Mouse (Mus musculus) liver, embryonic 15.5 days (tissue): ENCODE results near the gene Tent5b. TPM values are rescaled to one million over a fixed set of nuclear protein-coding genes. Genes with fewer than 3 reads are reported as not detected.

Source experiments
- ATAC-seq: fragments of 200-750 bp; cut with Nextera tagmentation; 2 replicates; pipeline ENCODE4 v1.8.0; 2017; ENCODE audit warnings: moderate number of reproducible peaks, mild to moderate bottlenecking, moderate library complexity; ENCODE audit not compliant: insufficient read depth
- H3K27ac ChIP-seq: fragments of 300-500 bp; sonication (generic); replicated peaks from 2 replicates; pipeline ENCODE4 v1.5.1; 2015; ENCODE audit warnings: mild to moderate bottlenecking, inconsistent platforms
- H3K27me3 ChIP-seq: fragments of 300-500 bp; sonication (generic); 2 replicates; pipeline ENCODE4 v1.6.1; 2015; ENCODE audit warnings: mild to moderate bottlenecking, inconsistent platforms
- H3K36me3 ChIP-seq: fragments of 300-500 bp; sonication (generic); replicated peaks from 2 replicates; pipeline ENCODE4 v1.6.1; 2015; ENCODE audit warnings: moderate library complexity, mild to moderate bottlenecking, inconsistent platforms
- H3K4me1 ChIP-seq: fragments of 300-500 bp; sonication (generic); replicated peaks from 2 replicates; pipeline ENCODE4 v1.6.1; 2015; ENCODE audit warnings: inconsistent platforms
- H3K4me2 ChIP-seq: fragments of 300-500 bp; sonication (generic); 2 replicates; pipeline ENCODE4 v1.6.1; 2015; ENCODE audit warnings: moderate library complexity, mild to moderate bottlenecking, inconsistent platforms
- H3K4me3 ChIP-seq: fragments of 300-500 bp; sonication (generic); replicated peaks from 2 replicates; pipeline ENCODE4 v1.5.1; 2015; ENCODE audit warnings: mild to moderate bottlenecking, inconsistent platforms
- H3K9ac ChIP-seq: fragments of 300-500 bp; sonication (generic); 2 replicates; pipeline ENCODE4 v1.6.1; 2015; ENCODE audit warnings: moderate library complexity, mild to moderate bottlenecking, inconsistent platforms
- H3K9me3 ChIP-seq: fragments of 300-500 bp; sonication (generic); replicated peaks from 2 replicates; pipeline ENCODE4 v1.6.1; 2016; ENCODE audit warnings: inconsistent platforms
- WGBS: fragments of 180-500 bp; shearing (Covaris S2); methylation state at CpG from one replicate; pipeline ENCODE4 v1.1.7; 2015; ENCODE audit warnings: mixed read lengths; ENCODE audit not compliant: insufficient replicate concordance; 5-methylcytosine and 5-hydroxymethylcytosine counted together
- polyA plus RNA-seq: library from polyadenylated mRNA; unstranded; fragments of >200 nt; fragmentation: Nextera tagmentation; extraction: Ambion mirVana; gene quantifications from 2 replicates; pipeline ENCODE4 v1.2.1, GENCODE M21; 2015

The Tent5b gene
- polyA plus RNA-seq, 1 experiment from 2014 or later, result 0.15 TPM

DNA sequence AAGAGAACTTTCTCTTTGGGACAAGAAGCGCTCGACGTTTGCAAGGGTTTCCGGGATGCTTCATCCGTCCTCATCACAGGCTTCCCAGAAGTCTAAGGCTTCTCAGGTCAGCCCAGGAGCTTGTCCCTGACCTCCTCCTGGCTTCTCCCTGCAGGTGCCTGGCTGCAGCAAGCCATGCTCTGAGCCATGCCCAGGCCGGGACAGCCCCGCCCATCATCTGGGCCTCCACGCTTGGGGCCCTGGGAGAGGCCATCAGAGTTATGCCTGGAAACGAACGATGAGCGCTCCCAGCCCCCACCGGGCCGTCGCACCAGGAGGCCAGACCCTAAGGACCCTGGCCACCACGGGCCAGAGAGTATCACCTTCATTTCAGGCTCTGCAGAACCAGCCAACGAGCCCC is 47.9 kb downstream of the Tent5b start:
- Histone ChIP-seq H3K27ac (no peak overlapping the region), H3K36me3 (peaks cover 32% of the 10 kb centered on the region), H3K27me3 (peaks cover under 1% of the 10 kb centered on the region; the same call in 1 of the 2 replicates), H3K4me1 (0 out of 2 replicates have a peak, but pooled peaks cover 6% of the 10 kb centered on the region), H3K9ac (no peak overlapping the region), H3K4me2 (no peak overlapping the region), H3K4me3 (no peak overlapping the region), H3K9me3 (no peaks in the 10 kb centered on the region)
- WGBS, result 63% methylated on average over 16 of the region's 16 CpGs
- no peak for ATAC-seq

DNA sequence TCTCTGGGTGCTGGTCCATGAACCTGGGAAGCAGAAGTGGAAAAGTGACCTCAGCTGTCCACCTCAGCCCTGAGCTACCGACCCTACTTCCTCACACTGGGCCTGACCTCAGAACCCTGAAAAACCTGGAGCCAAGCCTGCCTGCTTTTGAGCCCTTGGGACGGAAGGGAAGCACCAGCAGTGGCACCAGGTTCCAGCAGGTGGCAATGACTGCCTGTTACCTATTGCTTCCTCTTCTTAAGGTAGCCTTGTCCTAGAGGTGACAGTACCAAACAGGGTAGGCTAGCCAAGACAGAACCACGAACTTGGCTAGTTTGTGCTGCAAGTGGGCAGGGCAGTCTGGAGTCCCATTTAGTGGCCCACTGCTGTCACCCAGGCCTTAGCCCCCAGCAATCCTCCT is 52.8 kb downstream of the Tent5b start:
- ATAC-seq, result no peak
- 68% methylated on average over 3 of the region's 3 CpGs for WGBS
- Histone ChIP-seq H3K9me3 (no peaks in the 10 kb centered on the region), H3K4me2 (no peak overlapping the region), H3K9ac (no peak overlapping the region), H3K27me3 (no peaks in the 10 kb centered on the region), H3K36me3 (peaks cover 81% of the 10 kb centered on the region), H3K4me3 (no peak overlapping the region), H3K4me1 (0 out of 2 replicates have a peak, but pooled peaks cover 5% of the 10 kb centered on the region), H3K27ac (no peak overlapping the region)

DNA sequence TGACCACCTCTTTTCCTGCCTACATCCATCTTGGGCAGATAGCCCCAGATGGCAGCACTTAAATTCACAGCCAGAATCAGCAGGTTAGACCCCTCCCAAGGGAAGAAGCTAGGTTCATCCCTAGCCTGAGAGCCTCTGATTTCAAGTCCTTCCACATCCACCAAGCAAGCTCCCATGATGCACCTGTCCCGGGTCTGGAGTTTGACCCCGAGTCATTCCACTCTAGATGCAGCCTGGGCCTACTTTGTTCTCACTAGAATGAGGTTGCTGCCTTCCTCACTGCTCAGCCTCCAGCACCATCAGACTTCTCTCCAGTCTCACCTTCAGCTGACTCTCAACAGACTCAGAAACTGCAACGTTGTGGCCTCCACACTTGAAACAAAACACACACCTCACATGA is 56.1 kb downstream of the Tent5b start:
- no peak for ATAC-seq
- no peaks in the 10 kb centered on the region for H3K4me1 ChIP-seq
- H3K4me3 ChIP-seq, result no peak overlapping the region
- no peak overlapping the region for H3K4me2 ChIP-seq
- no peak overlapping the region for H3K9ac ChIP-seq
- H3K36me3 ChIP-seq, result peaks cover 99% of the 10 kb centered on the region
- no peak overlapping the region for H3K27ac ChIP-seq
- WGBS, result 68% methylated on average over 3 of the region's 3 CpGs
- no peaks in the 10 kb centered on the region for H3K9me3 ChIP-seq
- H3K27me3 ChIP-seq, result no peaks in the 10 kb centered on the region

DNA sequence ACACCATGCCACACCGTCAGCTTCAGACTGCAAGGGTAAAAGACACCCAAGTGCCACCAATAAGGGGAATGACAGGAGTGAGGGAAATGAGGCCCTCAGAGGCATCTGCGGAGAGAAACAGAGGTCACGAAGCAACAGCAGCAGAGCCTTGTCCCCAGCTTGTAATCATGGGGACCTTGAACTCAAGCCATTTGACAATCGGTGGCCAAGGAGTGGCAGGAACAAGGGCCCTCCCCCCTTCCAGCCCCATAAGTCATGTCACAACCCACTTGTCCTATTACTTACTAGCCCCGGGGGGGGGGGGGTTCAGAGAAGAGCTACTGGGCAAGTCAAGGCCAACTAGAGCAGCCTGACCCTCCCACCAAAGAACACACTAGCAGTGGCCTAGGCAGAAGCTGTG is 56.7 kb downstream of the Tent5b start:
- no peak overlapping the region for H3K4me2 ChIP-seq
- 72% methylated on average over 5 of the region's 5 CpGs for WGBS
- H3K9me3 ChIP-seq, result no peaks in the 10 kb centered on the region
- no peak for ATAC-seq
- H3K4me3 ChIP-seq, result no peak overlapping the region
- peaks cover 99% of the 10 kb centered on the region for H3K36me3 ChIP-seq
- no peaks in the 10 kb centered on the region for H3K4me1 ChIP-seq
- no peaks in the 10 kb centered on the region for H3K27me3 ChIP-seq
- H3K9ac ChIP-seq, result no peak overlapping the region
- H3K27ac ChIP-seq, result no peak overlapping the region

Other genes starting within 250 kb of the Tent5b start
- 2.0 and 2.9 TPM in 2 replicates for gene Map3k6, start 239.3 kb upstream of the Tent5b start, polyA plus RNA-seq
- gene Sytl1, start 217.0 kb upstream of the Tent5b start, polyA plus RNA-seq, result 0.92 and 1.0 TPM in 2 replicates
- gene Tmem222, start 202.3 kb upstream of the Tent5b start, polyA plus RNA-seq, result 35.8 and 42.3 TPM in 2 replicates
- gene Wdtc1, start 126.7 kb upstream of the Tent5b start, polyA plus RNA-seq, result 8.1 and 8.5 TPM in 2 replicates
- gene Slc9a1, start 110.4 kb upstream of the Tent5b start, polyA plus RNA-seq, result 2.9 and 3.0 TPM in 2 replicates
- gene Trnp1, start 18.4 kb downstream of the Tent5b start, polyA plus RNA-seq, result 0.06 TPM in 1 of 2 replicates, not detected in the other
- gene Kdf1, start 38.8 kb downstream of the Tent5b start, polyA plus RNA-seq, result 1.0 and 1.5 TPM in 2 replicates
- gene Nudc, start 65.9 kb downstream of the Tent5b start, polyA plus RNA-seq, result 116 TPM in 2 replicates
- 0.97 and 1.2 TPM in 2 replicates for gene Nr0b2, start 73.2 kb downstream of the Tent5b start, polyA plus RNA-seq
- gene Gpatch3, start 94.6 kb downstream of the Tent5b start, polyA plus RNA-seq, result 3.8 and 4.9 TPM in 2 replicates
- gene Gpn2, start 104.2 kb downstream of the Tent5b start, polyA plus RNA-seq, result 8.6 and 10.8 TPM in 2 replicates
- 0.47 and 0.69 TPM in 2 replicates for gene Sfn, start 122.0 kb downstream of the Tent5b start, polyA plus RNA-seq
- 1.2 and 1.9 TPM in 2 replicates for gene Zdhhc18, start 170.0 kb downstream of the Tent5b start, polyA plus RNA-seq
- 5.5 and 6.3 TPM in 2 replicates for gene Pigv, start 192.5 kb downstream of the Tent5b start, polyA plus RNA-seq